Mouse (Mus musculus): ENCODE results near the gene Gm21987.

GRCm38 (mm10) chr16:38326778-38327397, 20.0 kb upstream of the Gm21987 start:
- TF ChIP-seq CTCF (IDR thresholded peaks at IDR 0.05; ENCODE audit: low read depth, low read length) (no peak), POLR2A (IDR thresholded peaks at IDR 0.05; ENCODE audit: extremely low read depth, insufficient read depth, low read length) (no peak)

All from liver, adult 2 months (tissue).